Mouse (Mus musculus) ES-E14 (cell line): Measurements from ENCODE around the gene Vps45.

ENCODE experiments used
- CHD2 ChIP-seq: IDR thresholded peaks from 2 replicates; pipeline ENCODE4 v1.6.1; 2014; ENCODE audit warnings: mild to moderate bottlenecking, low read depth, low read length, inconsistent platforms
- HCFC1 ChIP-seq: IDR thresholded peaks from 2 replicates; pipeline ENCODE4 v1.6.1; 2012; ENCODE audit warnings: low read length, inconsistent platforms, borderline replicate concordance; ENCODE audit not compliant: insufficient read depth
- MAFK ChIP-seq: IDR thresholded peaks from 2 replicates; pipeline ENCODE4 v1.6.1; 2014; ENCODE audit warnings: mild to moderate bottlenecking, low read depth, low read length, inconsistent platforms; ENCODE audit not compliant: insufficient read depth
- ZC3H11A ChIP-seq: IDR thresholded peaks from 2 replicates; pipeline ENCODE4 v1.6.1; 2012; ENCODE audit warnings: low read depth, mild to moderate bottlenecking, inconsistent platforms, low read length, borderline replicate concordance
- ZNF384 ChIP-seq: IDR thresholded peaks from 2 replicates; pipeline ENCODE4 v1.6.1; 2012; ENCODE audit warnings: low read depth, low read length, inconsistent platforms

DNA sequence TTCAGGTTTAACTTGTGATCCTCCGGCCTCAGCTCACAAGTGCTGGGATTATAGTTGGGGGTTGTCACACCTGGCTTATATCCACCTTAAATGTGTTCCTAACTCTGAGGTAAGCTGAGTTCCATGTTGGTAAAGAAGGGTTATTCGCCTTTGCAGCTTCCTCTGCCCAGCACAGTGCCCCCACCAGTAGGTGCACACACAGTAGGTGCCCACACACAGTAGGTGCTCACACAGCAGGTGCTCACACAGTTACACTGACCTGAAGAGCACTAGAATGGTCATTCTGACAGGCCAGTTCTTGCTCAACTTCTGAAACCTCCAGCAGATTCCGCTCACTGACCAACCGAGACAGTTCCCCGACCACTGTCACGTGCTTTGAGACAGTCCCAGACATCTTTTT, 17.2 kb downstream of the Vps45 start:
- no peak for TF ChIP-seq ZNF384
- TF ChIP-seq MAFK: no peak
- TF ChIP-seq CHD2: no peak
- no peak for TF ChIP-seq ZC3H11A
- TF ChIP-seq HCFC1: no peak
